Mouse (Mus musculus): ENCODE results near the gene Sec14l2.
"Not testable (repeated sequence)": the region's sequence is repeated elsewhere in the genome, so short reads cannot be mapped to it uniquely, and the experiment has no call there.

The Sec14l2 gene

DNA sequence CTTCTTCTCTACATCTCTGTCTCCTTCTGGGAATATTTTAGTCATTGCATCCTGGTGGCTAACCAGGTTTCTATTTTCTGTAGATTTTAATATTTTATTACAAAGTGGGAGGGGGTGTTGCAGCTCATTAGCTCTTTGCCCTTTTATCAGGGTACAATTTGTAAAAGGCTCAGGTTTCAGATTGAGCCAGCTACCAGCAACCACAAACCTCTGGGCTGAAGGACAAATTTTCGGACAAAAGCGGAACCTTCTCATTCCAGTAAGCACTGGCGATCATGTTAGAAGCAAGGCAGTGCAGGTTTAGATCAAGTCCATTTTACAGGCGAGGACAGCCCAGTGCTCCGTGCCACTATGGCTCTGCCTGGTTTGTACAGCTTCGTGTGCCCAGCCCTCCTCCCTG lies 11.2 kb upstream of the Sec14l2 start:
- DNase-seq (ENCODE audit: extremely low spot score, low spot score), result no peak

DNA sequence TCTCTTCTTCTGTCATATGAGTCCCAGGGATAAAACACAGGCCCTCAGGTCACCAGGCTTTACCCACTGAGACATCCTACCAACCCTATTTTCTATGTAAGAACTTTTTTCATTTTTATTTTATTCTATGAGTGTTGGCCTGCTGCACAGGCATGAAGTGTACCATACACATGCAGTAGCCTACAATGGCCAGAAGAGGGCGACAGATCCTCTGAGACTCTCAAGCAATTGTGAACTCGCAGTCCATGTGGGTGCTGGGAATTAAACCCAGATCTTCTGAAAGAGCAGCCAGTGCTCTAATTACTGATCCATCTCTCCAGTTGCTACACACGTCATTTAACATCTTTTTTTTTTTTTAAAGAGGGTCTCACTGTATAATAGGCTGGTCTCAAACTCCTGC lies 10.2 kb upstream of the Sec14l2 start:
- no peak for DNase-seq (ENCODE audit: extremely low spot score, low spot score)

DNA sequence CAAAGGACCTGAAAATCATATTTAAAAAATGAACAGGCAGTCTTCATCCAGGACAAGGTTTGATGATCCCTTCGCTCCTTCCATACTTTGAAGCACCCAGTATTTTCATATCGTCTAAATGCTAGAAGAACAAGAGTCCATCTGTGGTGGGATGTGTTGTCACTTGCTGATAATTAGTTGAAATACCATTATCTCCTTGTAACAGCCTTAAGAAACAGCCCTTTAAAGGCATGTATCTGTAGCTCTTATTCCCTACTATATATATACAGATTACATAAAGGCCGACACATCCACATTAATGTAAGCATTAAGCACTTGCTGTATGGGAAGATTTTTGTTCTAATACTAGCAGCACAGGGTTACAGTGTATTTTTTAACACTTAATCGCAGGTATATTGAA lies 5.2 kb upstream of the Sec14l2 start:
- DNase-seq (ENCODE audit: extremely low spot score, low spot score), result not testable (repeated sequence)

DNA sequence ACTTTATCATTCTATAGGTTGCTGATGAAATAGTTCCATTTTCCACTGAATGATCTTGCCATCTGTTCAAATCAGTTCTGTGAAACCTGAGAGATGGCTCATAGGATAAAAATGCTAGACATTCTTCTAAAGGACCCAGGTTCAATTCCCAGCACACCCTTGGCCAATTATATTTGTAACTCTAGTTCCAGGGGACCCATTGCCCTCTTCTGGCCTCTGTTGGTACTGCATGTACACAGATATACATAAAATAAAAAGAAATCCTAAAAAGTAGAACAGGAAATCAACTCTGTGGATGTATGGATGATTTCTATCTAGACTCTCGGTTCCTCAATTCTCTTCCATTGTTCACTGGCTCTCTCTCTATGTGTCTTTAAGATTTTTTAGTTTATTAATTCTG lies 3.8 kb upstream of the Sec14l2 start:
- no peak for DNase-seq (ENCODE audit: extremely low spot score, low spot score)

DNA sequence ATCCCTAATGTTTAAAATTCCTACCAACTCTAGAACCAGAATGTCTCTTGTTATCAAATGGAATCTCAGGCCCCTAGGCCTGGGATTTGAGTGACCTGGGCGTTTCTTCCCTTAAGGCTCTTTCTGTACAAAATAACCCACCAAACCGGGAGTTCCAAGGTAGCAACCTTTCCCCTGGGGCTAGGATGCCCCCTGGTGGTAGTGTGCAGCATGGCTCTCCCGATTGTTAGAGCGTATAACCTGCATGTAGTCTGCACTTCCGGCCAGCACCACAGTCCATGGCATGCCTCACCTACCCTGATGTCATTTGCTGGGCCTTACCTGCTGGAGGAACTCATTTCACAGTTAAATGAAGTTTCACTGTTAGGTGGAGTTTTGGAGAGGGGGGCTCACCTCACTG lies 707 bp upstream of the Sec14l2 start:
- DNase-seq (ENCODE audit: extremely low spot score, low spot score), result no peak

DNA sequence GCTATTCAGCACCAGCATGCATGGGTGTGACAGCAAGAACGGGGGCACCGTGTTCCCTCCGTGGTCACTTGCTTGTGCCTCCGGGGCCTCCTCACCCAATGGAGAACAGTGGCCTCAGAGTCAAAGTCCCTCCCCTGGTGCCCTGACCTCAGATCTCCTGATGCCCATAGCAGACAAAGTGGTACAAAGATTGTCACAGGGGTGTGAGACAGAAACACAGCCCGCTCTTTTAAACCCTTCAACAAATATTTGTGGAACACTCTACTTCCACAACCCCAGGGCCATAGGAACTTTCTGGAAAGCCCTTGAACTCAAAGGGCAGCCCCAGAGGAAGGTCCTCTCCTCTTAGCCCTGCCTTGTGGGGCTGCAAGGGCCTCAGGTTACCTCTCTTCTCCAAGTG lies 989 bp downstream of the Sec14l2 start:
- DNase-seq (ENCODE audit: extremely low spot score, low spot score), result no peak

DNA sequence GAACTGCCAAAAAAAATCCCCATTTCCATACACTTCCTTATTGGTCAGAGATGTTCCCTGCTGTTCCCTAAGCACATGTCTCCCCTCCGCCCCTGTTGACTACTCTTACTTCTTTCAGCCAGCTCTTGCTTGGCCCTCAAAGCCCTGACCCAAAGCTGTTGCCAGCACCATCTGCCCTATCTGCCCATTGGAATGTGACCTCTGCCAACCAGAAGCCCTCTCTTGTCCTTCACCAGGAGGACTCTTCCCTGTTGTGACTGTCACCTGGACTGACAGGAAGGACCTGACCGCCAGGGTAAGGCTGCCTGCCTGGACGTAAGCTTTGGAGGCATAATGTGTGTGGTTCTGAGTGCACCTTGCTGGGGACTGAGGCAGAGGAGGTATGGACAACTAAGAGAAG lies 1.5 kb downstream of the Sec14l2 start:
- no peak for DNase-seq (ENCODE audit: extremely low spot score, low spot score)

DNA sequence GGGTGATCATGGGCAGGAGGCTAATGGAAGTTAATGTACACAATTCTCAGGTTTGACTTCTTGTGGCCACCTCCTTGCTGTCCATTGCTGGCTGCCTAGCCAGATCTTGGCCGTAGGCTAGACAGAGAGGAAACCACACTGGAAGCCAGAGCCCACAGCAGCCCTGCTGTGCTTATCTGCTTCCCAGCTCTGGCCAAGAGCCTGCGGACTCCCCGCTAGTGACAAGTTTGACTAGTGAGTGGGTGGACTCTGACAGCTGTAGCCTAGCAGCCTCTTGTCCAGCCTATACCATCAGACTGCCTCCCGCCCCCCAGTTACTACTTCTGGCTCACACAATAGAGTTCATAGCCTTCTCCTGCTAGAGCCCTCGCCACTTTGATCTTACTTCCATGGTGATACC lies 3.6 kb downstream of the Sec14l2 start:
- DNase-seq (ENCODE audit: extremely low spot score, low spot score), result no peak

DNA sequence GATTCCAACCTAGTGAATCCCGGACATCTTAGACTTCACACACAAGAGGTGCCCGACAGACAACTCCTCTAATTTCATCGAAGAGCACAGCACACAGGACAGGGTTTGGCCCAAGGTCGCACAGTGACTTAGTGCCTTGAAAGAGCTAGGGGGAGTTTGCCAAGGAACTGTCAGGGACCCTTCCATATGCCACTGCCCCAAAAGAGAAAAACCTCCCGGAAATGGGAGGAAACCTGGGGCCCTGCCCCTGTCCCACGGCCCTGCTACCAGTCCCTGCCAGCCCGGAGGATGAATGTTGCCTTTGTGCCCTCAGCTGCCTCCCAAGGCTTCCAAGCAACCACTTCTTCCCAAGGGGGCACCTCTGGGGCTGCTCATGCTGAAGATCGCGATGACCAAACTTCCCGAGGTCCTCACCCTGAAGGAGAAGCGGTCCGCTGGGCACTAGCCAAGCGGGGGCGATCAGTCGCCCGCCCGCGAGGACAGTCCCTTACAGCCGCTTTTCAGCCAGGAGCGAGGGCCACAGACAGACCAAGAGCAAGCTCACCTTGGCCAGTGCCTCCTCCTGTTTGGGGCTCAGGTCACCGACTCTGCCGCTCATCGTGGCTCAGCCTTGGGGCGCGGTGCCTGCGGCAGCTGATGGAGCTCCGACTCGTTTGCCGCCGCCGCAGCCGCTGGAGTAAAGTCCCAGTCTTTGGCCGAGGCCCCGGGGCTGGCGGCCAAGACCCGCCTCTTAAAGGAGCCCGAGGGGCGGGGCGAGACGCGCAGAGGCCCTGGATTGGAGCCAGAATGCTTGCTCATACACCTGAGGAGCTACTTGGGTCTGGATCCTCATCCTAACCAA lies 4.9 kb downstream of the Sec14l2 start:
- peak; percentile 68 for DNase-seq (ENCODE audit: extremely low spot score, low spot score)

DNA sequence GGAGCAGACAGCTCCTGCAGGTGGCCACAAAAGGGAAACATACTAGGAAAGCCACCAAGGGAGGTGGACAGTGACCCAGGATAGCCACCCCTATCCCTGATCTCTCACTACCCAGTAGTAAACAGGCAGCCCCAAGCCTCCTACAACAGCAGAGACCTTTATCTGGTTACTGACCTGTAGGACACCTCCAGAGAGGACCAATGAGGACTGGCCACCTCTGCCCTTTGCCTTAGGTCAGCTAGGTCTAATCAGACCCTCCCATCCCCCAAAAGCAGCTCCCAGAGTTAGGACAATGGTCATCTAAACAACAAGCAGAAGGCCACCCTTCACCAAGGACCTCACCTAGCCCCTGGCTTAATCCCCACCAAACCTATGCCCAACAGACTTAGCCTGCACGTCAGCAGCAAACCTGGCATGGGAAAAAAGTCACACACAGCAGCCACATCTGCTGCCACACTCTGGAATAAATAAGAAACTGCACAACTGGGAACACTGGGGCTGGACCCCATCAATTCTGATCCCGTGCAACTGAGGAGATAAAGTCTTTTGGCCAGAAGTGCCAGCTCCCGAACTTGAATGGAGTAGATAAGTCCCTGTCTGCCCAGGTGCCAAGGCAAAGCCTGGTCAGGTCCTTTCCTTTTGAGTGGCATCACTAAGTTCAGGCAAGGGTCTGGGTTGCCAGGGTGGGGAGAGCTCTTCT lies 5.7 kb downstream of the Sec14l2 start:
- no peak for DNase-seq (ENCODE audit: extremely low spot score, low spot score)

DNA sequence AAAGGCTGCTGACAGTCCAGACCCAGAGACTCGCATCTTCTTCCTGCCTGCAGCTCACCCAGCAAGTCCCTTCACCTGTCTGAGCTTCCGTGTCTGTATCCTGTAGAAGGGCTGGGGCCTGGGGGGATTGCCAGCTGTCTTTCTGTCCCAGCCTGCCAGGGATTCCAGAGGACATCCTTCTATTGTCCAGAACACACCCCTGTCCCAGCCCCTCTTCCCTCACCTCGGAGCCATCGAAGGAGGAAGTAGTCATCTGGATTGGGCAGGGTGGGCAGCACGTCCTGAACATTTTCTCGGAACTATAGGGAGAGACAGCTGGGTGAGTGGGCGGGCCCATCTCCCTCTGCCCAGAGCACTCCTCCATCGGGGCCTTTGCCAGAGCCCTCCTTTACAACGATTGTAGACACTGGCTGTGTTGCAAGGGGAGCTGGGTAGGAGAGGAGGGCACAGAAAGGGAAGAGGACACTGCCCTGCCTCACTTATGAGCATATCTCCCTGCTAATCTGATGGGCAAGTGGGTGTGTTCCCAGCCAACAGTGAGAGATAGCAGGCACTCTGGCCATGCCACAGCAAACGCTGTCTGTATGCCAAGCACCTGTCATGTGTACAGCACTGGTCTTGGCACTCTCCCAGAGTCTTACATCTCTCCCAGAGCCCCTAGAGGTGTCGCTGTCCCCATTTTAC lies 6.6 kb downstream of the Sec14l2 start:
- DNase-seq (ENCODE audit: extremely low spot score, low spot score), result no peak

DNA sequence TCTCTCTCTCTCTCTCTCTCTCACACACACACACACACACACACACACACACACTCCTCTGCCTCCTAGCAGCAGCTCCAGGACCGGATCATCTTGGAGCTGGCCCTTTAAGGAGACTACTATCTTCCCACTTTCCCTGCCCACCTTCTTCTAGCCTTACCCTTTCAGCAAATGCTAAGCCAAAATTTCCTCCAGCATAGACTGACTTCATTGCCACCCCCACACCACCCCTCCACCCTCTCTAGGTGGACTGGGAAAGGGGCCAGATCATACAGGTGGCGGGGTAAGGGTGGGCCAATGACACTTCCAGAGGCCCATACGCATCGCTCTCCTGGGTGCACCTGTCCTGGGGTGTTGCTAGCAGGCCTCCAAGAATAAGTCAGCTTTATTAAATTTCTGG lies 7.8 kb downstream of the Sec14l2 start:
- DNase-seq (ENCODE audit: extremely low spot score, low spot score), result no peak

DNA sequence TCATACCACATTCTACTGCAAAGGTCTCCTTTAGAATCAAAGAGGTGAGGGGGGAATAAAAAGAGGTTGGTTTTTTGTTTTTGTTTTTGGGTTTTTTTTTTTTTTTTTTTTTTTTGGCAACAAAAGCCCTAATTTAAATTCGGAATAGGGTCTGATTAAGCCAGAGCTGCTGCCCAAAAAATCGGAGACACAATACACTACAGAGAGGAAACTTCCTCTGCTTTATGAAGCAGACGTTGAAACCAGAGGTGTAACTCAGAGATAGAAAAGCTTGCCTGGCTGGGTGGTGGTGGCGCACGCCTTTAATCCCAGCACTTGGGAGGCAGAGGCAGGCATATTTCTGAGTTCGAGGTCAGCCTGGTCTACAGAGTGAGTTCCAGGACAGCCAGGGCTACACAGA lies 8.7 kb downstream of the Sec14l2 start:
- DNase-seq (ENCODE audit: extremely low spot score, low spot score), result not testable (repeated sequence)

DNA sequence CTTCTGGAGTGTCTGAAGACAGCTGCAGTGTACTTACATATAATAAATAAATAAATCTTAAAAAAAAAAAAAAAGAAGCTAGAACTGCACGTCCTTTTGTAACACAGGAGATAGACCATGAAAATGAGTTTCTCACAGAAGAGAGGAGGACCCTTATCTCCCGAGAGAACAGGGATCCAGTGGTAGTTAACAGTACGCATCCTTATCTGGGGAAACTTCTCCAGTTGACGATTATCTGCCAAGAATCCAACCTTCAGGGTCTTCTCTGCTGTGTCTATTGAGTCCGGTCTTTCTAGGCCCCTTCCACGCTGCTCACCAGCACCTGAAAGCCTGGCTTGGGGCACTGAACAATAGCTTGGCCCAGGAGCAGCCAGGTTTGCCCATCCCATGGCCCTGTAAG lies 9.2 kb downstream of the Sec14l2 start:
- DNase-seq (ENCODE audit: extremely low spot score, low spot score), result no peak

DNA sequence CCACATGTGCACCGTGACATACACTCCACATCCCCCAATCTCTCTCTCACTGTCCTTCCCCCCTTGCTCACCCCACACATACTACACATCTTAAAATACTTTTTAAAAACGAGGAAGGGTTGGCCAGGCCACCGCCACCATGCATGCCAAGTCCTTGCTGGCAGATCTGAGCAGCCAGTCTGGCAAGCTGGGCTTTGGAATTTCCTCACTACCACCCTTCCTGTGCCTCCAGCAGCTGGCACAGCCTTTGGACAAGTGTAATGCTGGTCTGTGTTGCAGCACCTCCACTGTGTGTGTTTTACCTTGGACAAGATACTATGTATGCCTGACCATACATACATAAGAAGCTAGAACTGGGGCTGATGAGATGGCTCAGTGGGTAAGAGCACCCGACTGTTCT lies 9.7 kb downstream of the Sec14l2 start:
- DNase-seq (ENCODE audit: extremely low spot score, low spot score), result no peak

DNA sequence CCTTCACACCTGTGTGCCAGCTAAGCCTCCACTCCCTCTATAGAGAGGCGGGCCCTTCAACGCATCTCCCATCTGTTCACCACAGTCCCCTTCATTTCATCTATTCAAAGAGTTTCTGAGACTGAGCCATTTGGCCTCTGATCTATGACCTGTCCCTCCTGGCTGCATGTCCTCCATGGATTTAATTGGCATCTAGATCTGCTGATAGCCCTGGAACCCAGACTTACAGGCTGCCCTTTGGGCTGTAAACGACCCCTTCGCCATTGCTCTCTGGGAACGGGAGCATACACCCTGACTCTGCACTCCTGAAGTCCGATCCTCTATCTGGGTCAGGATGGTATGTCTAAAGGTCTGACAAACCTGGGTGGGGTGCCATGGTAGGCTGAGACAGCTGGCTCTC lies 10.4 kb downstream of the Sec14l2 start:
- no peak for DNase-seq (ENCODE audit: extremely low spot score, low spot score)

DNA sequence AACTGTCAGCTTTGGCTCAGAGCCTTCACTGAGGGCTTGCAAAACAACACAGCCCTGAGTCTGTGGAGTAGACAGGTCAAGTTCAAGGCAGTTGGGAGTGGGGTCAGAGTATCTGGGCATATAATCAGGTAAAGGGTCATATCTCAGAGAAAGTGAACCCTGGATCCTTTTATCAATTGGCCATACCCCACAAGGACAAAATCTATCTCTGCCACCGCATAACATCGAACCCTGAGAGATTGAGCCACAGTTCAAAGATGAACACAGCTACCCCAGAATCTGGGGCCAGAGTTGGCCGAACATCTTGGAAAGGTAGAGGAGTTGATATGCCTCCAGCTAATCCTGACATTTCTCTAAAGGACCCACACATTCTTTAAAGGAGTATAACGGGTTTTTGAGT lies 11.2 kb downstream of the Sec14l2 start:
- DNase-seq (ENCODE audit: extremely low spot score, low spot score), result no peak

DNA sequence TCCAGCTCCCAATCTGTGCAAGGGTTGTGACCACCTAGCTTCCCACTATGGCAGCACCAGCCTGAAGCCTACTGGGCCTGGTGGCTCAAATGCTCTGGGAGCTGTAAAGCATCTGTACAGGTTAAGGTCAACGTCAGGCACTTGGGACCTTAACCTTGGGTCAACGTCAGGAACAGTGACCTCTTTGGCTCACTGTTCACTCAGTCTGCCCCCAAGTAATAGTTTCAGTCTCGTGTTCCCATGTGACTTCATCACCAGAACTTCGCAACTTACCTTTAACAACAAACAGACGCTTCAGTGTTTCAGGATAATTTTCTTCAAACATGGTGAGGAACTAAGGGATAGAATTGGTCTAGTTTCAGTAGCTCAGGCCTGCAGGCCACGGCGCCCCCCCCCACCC lies 14.5 kb downstream of the Sec14l2 start:
- DNase-seq (ENCODE audit: extremely low spot score, low spot score), result no peak

DNA sequence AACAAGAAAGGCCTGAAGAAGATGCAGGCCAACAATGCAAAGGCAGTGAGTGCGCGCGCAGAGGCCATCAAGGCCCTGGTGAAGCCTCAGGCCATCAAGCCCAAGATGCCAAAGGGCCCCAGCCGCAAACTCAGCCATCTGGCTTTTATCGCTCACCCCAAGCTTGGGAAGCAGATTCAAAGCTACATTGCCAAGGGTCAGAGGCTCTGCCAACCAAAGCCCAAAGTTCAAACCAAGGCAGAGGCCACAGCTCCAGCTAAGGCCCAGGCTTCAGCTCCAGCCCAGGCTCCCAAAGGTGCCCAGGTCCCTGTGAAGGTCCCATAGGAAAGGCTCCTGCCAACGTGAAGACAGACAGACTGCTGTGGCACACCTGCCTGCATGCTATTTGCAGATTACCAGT lies 15.3 kb downstream of the Sec14l2 start:
- not testable (repeated sequence) for DNase-seq (ENCODE audit: extremely low spot score, low spot score)

DNA sequence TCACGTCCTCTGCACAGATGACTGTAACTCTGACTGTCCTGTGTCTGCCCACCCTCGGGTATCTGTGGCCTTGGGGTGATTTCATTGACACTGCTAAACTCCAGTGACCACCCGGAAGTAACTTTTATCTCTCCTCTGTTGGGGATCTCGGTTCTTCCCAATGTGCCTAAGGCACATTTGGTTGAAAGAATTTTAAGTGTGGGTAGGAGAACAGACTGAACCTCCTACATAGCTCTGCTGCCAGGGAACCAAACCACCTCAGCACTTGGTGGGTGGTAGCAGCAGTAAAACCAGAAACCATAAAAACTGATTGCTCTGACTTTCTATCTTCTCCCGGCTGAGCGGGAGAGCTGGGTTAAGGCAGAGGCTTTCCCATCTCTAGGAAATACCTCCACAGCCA lies 17.8 kb downstream of the Sec14l2 start:
- no peak for DNase-seq (ENCODE audit: extremely low spot score, low spot score)

DNA sequence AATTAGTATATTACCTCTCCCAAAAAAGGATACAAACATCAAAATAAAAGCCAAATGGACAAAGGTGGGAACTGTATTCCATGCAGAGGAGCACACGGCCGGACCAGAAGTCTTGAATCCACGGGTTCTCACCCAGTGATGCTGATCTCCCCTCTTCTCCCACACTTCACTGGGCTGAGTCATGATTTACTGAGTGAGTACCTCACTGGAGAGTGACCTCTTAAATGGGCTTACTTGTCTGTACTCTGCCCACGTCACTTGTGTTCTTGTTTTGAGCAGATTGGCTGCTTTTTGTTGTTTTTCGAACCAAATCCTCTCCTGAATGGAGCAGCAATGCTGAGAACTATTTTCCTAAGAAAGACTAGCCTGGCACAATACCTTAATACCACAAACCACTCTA lies 18.2 kb downstream of the Sec14l2 start:
- no peak for DNase-seq (ENCODE audit: extremely low spot score, low spot score)

DNA sequence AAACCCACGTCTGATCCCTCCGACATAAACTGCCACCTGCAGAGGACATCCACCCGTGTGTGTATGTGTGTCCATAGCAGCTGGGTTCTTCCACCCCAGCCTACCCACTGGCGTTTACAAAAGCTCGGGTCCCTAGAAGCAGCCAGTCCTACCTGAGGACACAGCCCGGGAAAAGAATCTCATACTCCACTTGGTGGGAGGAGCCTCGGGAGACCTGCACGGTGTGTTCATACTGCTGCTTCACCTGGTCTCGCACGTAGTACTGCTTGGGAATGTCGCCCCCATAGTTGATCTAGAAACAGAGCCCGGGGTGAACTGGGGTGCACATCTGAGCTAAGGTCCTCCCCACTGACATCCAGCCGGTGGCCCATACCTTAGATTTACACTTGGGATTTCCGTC lies 19.7 kb downstream of the Sec14l2 start:
- DNase-seq (ENCODE audit: extremely low spot score, low spot score), result no peak
